Mouse (Mus musculus): Measurements from ENCODE around the gene Fgfr2. TPM values are rescaled to one million over a fixed set of nuclear protein-coding genes. Genes with fewer than 3 reads are reported as not detected.

The Fgfr2 gene
- polyA plus RNA-seq, 2 experiments from 2014 or later: not detected

DNA sequence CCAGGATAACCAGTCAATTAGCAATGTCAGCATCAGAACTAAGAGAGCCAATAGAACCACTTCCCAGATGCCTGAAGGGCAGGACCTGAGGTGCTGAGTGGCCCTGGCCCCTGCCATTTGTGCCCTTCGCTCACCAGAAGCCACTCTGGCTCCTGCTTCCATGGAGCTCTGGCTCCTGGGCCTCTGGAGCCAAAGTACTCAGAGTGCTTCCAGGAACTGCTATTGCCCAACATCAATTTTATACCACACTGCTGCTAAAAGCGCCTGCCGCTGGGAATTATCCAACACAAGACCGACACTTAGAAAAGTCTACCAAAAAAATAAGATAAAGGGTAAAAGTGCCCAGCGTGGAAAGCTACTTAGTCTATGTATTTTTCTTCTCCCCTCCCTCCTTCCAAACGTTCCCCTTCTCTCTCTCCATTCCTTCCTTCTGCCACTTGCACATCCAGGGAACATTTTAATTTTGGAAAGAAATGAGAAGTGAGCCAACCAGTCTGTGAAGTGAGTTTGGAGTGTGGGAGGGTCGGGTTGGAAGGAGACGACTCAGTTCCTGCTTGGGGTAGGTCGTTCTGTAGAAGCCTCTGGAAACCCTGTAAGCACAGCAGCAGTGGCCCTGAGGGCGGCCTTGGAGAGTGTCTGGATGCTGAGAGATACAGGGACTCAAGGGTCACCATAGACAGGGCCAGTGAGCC lies 1216.5 kb downstream of the Fgfr2 start:
- ATAC-seq: no peak

DNA sequence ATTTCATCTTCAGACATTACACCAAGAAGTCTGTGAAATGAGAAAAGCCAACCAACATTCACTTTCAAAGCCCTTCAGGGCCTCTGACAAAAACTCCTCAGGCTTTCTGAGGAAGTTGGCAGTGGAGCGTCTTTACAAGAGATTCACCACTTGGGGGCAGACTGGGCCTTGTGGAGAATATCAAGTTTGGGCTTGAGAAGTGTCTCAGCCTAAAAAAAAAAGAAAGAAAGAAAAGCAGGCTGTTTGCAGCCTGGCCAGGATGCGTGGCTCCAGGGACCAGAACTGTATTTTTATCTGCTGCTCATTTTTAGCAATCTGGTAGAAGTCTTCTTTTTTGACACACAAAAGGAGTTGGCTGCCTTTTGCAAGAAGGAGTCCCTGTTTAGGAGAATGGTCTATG lies 1223.8 kb downstream of the Fgfr2 start:
- no peak for ATAC-seq

DNA sequence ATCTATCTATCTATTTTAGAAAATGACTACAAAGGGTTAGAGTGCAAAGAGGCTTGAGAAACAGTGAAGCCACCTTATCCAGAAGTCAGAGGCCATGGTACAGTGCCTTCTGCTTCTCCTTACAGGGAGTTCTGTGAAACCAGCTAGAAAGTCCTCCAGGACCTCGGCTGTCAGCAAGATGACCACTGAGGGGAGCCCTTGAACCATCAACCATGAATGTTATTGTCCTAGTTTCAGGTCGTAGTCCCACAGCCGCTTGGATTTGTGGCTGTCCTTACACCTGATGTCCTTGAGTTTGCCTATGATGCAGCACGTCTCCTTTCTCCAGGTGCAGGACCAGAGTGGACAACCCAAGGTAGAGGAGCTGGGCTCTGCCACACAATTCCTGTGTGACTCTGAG lies 1225.9 kb downstream of the Fgfr2 start:
- no peak for ATAC-seq

DNA sequence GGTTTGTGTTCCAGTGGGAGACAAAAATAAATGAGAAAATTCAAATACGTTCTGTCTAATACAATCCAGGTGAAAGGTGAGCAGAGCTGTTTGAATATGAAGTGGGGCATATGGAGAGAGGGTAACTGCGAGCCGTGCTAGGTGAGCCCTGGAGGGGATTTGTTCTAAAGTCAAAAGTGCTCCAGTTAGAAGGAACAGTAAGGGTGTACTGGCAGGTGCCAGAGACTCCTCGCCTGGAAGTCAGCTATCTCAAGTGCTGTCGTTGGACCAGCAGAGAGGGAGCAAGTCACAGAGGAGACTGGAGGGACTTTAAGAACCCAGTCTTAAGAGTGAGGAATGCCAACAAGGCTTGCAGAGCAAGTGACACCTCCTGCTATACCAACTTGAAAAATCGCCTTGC lies 1240.3 kb downstream of the Fgfr2 start:
- no peak for ATAC-seq

DNA sequence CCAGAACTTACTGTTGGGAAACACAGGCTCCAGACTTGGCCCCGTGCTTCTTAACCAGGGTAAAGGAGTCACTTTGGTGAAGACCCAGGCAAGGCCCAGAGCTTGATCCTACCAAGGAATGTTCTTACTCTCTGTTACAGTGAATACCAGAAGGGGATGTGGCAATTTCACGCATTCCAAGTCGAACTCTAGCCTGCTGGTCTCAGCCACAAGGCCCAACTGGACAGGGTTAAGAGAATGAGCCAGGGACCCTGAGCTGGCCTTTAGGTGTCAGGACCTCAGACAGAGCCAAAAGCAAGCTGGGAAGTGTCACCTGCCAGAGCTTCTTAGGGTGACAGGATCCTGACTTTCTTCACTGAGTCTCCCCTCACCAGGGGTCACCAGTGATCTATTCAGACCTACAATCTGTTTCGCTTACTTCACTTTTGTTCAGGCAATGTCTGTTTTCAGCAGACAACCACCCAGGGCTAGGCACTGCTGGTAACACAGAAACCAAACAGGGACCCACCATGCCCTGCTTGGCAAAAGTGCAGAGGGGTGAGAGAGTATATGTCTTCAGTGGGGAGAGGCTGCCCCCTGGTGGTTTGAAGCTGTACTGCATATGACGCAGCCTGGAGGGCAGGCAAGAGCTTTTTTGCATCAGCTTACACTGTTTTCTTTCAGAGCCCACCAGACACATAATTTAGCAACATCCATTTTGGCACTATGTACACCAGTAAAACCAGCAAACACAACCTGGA lies 1241.1 kb downstream of the Fgfr2 start:
- ATAC-seq: no peak

DNA sequence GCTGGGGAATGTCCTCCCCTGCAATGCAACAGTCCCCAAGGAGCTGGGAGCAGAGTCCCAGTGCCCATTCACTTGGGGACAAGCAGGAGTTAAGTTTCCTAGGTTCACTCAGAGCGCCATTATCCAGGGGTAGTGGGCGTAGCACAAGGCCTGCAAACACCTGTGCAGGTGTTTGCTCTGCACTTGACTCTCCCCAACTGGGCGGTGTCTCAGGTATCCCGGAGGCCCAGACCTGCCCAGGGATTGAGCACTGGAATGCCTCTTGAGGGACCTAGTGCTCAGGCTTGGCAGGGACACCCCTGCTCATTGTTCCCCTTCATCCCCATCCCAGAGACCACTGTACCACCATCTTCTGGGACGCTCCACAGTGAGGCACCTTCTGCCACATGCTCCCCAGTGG lies 1243.0 kb downstream of the Fgfr2 start:
- no peak for ATAC-seq

DNA sequence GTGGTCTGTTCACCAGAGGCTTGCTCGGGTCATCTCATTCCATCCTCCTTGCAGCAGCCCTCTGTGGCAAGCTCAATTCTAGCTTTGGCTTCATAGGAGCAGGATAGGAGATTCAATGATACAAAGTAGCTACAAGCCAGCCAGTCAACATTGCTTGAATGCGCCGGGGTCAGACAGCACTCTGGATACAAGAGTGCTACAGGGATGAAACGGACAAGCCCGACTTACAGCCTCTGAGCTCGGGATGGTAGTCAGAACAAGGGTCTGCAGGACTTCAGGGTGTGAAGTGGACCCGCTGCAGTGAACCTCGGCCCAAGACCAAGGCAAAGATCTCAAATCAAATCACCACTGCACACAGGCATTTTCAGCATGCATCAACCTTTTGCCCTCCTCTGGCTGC lies 1244.3 kb downstream of the Fgfr2 start:
- no peak for ATAC-seq

DNA sequence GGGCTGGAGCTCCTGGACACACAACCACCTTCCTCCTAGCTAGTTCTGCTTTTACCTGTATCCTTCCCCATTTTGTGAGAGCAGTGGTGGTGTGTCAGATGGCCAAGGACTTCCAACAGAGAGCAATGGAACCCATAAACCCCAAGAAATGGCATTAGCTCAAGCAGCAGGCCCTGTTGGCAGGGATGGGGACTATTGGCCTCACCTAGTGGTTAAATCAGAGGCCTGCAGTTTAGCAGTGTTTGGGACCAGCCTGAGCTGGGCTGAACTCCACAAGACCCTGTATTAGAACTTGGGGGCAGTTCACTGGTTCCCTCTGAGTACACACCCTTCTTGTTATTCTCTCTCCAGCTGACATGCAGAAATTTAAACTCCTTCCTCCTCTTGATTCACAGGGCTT lies 1262.0 kb downstream of the Fgfr2 start:
- ATAC-seq: no peak

DNA sequence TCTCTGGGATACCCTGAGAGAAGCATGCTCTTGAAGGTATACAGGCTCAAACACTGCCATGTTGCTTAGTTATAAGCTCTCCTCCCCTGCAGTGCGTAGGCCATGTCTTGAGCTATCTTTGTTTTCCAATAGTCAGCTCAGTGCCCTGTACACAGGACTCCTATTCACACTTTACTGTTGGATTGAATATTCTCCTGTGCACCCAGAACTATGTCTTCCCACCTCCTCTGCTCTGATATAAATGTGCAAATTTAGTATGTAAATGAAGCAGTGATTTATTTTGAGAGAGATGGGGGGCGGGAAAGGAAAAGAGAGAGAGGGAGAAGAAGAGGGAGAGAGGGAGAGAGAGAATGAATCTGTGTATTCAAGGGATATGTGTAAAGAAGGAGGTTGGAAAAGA lies 1267.5 kb downstream of the Fgfr2 start:
- ATAC-seq: no peak

DNA sequence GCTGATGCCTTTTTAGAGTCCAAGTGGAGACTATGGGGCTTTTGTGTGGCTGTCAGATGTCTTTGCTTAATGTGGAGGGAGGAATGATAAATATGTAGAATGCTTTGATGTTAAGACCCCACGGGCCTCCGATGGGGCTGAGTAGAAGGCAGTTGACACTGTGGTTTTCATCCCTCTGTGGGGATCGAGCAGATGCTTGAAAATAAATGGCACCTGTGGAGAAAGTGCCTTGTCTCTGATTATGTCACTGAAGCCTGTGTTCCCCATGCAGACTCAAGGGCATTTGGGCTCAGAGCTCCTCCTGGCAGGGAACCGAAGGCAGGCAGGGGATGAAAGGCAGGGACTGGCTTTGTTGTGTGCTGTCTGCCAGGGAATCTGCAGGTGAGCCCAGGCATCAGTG lies 1272.6 kb downstream of the Fgfr2 start:
- ATAC-seq: no peak

DNA sequence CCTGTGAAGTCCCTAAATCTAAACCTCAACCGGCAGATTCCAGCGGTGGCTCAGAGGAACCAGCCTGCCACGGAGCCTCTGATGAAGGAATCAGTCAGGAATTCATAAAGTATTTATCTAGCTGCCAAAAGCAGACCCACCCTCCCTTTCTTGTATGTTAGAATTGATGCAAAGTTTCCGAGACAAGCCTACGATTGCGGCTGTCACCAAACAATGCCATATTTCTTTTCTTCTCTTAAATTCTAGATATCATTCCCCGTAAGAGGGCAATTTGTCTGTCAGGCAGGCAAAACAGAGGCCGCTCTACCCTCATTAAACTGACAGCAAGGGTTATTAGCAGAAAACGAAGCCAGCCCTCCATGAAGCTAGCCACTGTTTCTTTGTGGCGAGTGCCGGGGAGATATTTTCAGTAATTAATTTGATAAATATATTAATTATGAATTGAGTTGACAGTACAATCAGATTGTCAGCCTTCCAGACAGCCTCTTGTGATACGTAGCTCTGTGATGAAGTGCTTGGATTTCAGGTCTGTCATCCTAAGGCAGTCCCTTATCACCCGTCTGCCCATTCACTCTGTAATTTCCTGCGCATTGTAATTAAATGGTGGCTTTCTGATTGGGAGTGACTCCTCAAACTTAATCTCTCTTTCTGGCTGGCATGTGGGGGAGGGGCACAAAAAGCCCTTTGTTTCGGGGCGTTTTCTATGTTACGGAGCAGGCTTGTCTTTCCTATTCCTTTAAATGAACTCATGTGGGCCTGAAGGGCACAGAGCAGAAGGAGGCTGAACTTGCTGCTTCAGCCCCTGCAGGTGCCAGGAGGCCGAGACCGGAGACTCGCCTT lies 1276.9 kb downstream of the Fgfr2 start:
- no peak for ATAC-seq

DNA sequence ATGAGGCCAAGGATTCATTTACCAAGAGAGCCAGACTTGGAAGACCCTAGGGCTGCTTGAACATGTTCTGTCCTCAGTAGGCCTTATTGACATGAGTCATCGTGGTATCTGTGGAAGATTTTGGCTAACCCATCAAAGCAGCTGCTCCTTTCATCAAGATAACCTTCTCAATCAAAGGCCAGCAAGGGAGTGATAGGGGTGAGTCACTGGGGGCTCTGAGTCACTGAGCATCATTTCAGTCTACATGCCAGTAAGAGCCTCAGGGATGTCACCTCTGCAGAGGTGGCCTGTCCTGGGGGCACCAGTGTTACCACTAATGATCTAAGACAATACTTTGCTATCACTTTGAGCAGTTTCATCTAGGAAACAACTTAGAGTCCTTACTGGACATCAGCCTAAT lies 1292.9 kb downstream of the Fgfr2 start:
- ATAC-seq: no peak

DNA sequence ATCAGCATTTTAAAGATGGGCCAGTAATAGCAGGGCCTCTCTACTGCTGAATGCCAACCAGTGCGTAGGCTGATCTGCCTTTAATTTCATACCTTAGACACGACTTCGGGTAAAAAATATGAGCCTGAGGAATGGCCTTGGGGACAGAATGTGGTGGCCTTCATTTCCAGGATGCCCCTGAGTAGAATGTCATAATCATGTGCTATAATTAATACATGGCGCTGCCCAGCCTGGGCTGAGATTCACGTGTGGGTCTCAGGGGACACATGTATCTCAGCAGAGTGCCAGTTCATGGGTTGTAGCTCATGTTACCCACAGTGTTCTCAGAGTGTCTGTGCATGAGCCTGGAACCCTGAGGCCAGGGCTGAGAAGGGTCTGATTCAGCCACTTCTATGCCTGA lies 1296.3 kb downstream of the Fgfr2 start:
- ATAC-seq: no peak

DNA sequence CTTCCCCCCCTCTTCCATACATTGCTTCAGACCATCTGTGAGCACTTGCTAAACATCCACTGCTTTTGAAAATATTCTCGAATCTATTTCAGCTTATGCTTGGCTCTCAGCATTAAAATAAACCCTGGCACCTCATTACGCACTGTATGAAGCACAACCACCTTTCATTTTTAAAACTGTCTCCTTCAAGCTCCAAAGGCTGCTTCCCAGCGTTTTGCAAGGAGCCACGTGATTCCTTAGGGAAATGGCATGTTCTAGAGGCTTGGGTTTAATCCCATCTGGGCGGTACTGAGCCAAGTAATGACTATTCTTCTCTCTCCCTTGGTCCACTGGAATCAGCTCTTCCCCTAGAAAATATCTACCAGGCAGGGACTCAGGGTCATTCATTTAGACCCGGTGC lies 1305.2 kb downstream of the Fgfr2 start:
- ATAC-seq: no peak

DNA sequence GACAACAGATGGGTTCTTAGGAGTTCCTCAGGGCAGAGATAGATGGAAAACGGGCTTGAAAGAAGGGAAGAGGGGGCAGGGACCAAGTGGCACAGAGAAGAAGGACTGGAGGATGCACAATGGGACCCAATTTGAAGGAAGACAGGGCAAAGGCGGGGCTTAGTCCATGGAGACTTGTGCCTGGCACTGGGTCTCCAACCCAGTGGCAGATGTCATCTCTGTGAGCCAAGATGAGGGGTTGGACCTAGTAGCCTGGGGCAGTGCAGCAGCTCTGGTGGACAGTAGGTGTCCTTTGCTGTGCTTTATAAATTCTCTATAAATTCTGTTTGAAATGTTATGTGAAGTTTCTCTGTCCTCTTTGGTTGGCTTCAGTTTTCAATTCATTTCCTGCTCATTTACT lies 1306.5 kb downstream of the Fgfr2 start:
- ATAC-seq: no peak

DNA sequence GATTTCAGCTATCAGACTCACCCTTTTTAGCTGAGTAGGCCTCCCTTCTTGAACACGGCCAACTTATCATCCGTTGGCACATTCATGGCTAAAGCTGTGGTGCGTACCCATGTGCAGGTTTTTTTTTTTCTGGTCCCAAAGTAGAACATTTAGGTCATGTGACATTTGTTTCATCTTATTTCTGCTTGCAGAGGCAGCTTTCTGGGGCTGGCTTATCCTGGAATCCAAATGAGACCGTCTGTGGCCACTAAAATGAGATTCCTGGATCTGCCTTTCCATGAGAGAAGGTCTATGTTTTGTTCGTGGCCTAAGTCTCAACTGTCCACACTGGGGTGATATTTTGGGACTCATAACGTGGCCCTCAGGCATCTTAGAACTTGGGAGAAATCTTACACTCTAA lies 1311.0 kb downstream of the Fgfr2 start:
- no peak for ATAC-seq

DNA sequence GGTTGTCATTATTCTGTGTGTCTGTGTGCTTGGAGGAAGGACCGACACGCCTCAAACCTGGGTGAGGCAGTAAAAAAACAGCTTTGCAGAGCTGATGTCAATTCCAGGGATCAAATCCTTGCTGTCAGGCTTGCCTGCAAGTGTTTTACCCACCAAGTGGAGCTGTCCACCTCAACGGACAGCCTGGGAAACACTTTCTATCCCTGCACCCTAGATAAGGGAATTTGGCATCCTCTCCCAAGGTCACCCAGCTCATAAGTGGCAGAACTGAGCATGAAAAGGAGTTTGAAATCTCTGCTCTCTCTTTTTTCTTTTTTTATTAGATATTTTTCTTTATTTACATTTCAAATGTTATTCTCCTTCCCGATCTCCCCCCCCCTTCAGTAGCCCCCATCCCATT lies 1312.2 kb downstream of the Fgfr2 start:
- ATAC-seq: no peak

DNA sequence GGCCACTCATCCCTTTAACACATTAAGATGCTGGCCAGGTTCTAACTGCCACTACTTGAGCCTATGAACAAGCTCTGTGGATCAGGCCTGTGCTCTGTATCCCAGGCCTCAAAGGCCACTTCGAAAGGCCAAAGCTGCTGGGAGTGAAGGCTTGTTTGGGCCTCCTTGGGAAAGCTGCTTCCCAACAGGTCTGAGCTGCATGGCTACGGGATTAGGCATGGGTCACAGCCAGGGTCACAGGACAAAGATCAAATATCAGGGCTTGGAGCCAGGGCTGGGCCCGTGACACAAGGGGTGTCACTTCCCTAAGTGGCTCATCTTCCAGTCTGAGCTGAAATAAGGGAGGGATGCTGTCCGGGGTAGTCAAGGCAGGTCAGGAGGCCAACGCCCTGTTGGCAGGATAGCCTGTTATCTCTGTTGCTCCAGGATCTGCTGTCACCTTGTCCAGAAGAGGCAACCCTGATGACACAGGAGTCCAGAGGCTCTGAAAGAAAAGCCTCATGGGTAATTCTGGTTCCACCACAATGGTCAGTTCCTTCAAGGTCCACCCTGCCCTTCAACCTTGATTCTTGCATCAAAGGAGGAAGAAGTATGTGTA lies 1313.5 kb downstream of the Fgfr2 start:
- ATAC-seq: no peak

DNA sequence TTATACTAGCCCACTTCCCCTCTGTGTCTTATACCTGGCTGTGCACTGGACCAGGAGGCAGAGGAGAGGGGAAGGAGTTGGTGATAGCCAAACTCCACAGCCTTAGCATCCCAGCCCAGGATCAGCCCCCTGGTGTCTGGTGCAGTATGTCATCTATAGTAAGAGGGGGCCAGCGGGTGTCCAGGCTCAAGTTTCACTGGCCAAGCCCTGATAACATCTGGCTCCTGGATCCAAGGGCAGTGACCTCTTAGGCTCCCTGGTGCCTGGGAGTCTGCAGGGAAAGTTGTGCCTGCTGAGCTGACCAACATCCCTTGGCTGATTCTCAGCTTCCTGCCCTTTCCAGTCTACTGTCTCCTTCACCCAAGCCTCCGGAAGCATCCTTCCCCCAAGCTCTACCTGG lies 1315.9 kb downstream of the Fgfr2 start:
- ATAC-seq: no peak

DNA sequence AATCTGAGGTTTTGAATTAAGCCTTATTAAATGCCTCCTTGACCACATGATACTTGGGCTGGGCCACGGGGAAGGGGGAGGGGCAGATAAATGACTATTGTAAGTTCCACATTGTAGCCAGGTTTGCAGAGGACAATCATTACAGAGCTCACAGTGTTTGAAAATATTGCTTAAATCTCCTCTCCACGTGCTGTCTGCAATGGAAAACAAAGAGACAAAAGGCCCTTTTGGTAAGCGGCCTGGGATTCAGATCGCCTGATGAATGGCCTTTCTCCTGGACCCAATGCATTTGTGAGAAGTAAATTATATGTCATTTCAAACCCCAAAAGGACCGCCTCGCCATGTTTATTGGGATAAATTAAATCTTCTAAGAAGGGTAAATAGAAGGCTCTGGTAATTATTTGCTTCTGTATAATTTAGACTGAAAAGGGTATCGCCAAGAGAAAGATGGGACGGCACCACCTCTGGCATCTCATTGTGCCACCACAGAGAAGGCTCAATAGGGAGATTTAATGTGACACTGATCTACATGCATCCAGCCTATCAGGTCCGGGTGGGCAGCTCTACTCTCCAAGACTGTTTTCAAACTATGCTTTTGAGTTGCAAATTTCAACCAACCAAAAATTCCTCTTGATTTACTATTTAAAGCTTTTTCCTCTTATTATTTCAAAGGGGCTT lies 1317.5 kb downstream of the Fgfr2 start:
- no peak for ATAC-seq

DNA sequence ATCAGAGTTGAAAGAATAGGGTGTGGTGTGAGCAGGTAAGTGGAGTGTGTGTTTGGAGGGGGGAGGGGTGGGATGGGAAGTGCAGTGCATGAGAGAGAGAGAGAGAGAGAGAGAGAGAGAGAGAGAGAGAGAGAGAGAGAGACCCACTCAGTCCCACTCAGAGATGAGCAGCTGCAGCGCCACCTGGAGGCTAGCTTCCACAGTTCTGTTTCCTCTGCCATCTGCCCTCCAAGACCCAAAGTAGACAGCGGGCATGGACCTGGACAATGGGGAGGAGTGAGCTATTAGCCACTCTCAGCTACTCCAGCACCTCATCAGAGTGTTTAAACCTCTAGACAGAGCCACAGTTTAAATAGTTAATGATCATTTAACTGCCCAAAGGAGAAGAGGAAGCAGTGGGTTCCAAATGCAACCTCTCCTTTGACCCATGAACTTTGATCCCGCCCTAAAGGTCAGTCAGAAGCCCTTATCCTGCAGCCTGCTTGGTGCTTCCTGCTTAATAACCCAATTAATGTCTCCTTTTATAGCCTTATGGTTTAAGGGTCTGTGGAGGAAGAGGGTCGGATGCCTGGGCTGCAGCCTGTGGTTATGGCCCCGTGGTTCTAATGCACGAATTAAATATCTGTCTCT lies 1322.6 kb downstream of the Fgfr2 start:
- no peak for ATAC-seq

DNA sequence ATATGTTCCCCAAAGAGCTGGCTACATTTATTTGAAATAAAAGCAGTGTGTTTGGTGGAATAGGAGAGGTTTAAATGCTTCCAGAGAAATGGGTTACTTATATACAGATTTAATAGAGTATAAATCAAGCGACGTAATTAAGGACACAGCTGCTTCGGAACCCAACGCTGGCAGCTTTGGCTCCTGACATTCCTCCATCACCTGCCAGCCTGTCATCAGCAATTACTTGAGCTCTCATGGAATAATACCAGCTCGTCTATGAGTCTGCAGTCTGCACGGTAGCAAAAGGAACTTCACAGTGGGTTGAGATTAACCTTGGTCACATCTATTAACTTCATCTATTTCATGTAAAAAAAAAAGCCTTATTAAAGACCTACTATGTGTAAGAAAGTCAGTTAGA lies 1326.0 kb downstream of the Fgfr2 start:
- ATAC-seq: no peak

Measured in activated CD4-positive, CD25-positive, alpha-beta regulatory T cell, adult 4 months (primary cell).